Mouse (Mus musculus) urinary bladder, adult 2 months (tissue): ENCODE measurements around the gene Cdh1. TPM values are rescaled to one million over a fixed set of nuclear protein-coding genes. Genes with fewer than 3 reads are reported as not detected.

Experiments used
- DNase-seq: peaks from one replicate; pipeline ENCODE4 v3.0.0; 2022; ENCODE audit warnings: low spot score
- polyA plus RNA-seq: library from polyadenylated mRNA; depleted of rRNA; stranded (reverse); fragments of >200 nt; gene quantifications from 2 replicates; pipeline ENCODE4 v1.2.3, GENCODE M21; 2012

The Cdh1 gene
- polyA plus RNA-seq, 1 experiment = 81.3 TPM

- no peak for DNase-seq
These were observed 48.8 kb downstream of the Cdh1 start for GRCm38 (mm10) chr8:106651994-106652393.

GRCm38 (mm10) chr8:106656046-106656445 lies 52.9 kb downstream of the Cdh1 start:
- no peak for DNase-seq

GRCm38 (mm10) chr8:106672786-106673185 lies 69.6 kb downstream of the Cdh1 start:
- no peak for DNase-seq

GRCm38 (mm10) chr8:106674318-106674717 lies 71.2 kb downstream of the Cdh1 start:
- no peak for DNase-seq

GRCm38 (mm10) chr8:106674894-106675293 lies 71.7 kb downstream of the Cdh1 start:
- no peak for DNase-seq

GRCm38 (mm10) chr8:106682971-106683668 lies 80.0 kb downstream of the Cdh1 start, which contains the start of gene Tango6:
Gene Tango6 (plus strand): TSS chr8:106683068.
- peak; percentile 85 for DNase-seq

- DNase-seq = no peak
These were observed 81.2 kb downstream of the Cdh1 start for GRCm38 (mm10) chr8:106684387-106684786.

GRCm38 (mm10) chr8:106687479-106687878 lies 84.3 kb downstream of the Cdh1 start:
- DNase-seq = no peak

GRCm38 (mm10) chr8:106697748-106698248 lies 94.6 kb downstream of the Cdh1 start:
- DNase-seq = no peak

GRCm38 (mm10) chr8:106699588-106699987 lies 96.4 kb downstream of the Cdh1 start:
- DNase-seq = peak; percentile 35

GRCm38 (mm10) chr8:106700131-106700530 lies 97.0 kb downstream of the Cdh1 start:
- DNase-seq = no peak

GRCm38 (mm10) chr8:106701360-106701759 lies 98.2 kb downstream of the Cdh1 start:
- no peak for DNase-seq

GRCm38 (mm10) chr8:106704199-106704900 lies 101.2 kb downstream of the Cdh1 start:
- DNase-seq = no peak

GRCm38 (mm10) chr8:106704901-106705321 lies 101.8 kb downstream of the Cdh1 start:
- no peak for DNase-seq

GRCm38 (mm10) chr8:106706194-106706593 lies 103.0 kb downstream of the Cdh1 start:
- DNase-seq = no peak

- no peak for DNase-seq
These were observed 106.9 kb downstream of the Cdh1 start for GRCm38 (mm10) chr8:106710002-106710401.

GRCm38 (mm10) chr8:106712487-106712886 lies 109.3 kb downstream of the Cdh1 start:
- no peak for DNase-seq

GRCm38 (mm10) chr8:106714297-106714696 lies 111.1 kb downstream of the Cdh1 start:
- no peak for DNase-seq

GRCm38 (mm10) chr8:106718091-106718500 lies 114.9 kb downstream of the Cdh1 start:
- DNase-seq = peak; percentile 61
